Mouse (Mus musculus) brain, adult 2 months (tissue): ENCODE results near the gene Mgat5b.
"Not testable (repeated sequence)": the region's sequence is repeated elsewhere in the genome, so short reads cannot be mapped to it uniquely, and the experiment has no call there.

Source experiments
- DNase-seq: peaks from one replicate; pipeline ENCODE4 v3.0.0; 2011; ENCODE audit warnings: low read depth, low spot score

The Mgat5b gene

DNA sequence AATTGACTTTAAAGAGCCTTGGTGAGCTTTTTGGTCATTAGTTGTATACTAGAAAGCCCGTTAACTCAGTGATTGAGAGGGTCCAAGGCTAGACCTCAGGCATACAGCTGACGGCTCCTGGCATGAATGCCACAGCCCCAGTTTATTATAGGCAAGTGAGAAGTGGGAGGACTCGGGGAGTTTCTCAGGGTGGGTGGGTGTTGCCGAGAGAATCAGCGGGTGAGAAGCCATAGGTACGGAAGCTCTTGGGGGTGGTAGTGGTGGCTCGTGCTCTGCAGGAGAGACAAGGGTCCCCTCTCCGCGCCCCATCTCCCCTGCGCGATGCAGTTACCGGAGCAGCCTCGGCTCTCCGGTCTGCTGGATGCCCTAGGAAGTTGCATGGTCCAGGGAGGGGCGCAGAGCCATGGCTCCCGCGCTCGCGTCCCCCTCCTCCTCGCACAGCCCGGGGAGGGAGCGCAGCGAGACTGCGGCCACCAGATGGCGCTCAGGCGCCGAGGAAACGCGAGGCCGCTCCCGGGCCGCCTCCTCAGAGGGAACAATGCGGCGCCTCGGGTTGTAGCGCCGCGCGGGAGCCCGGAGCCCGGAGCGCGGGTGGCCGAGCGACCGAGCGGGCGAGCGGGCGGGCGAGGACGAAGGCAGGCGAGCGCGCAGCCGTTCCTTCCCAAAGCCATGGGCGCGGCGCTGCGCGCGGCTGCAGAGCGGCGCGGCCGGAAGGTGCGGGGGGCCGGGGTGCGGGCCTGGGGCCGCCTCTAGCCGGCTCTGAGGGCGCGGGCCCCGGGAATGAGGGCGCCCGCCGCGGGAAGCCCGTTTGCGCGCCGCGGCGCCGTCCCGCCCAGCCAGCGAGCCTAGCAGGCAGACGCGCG lies at the start of gene Mgat5b:
Gene Mgat5b, plus strand, starts transcription at position 541 of the 863 bp plus-strand sequence.
- DNase-seq = peak; percentile 87

DNA sequence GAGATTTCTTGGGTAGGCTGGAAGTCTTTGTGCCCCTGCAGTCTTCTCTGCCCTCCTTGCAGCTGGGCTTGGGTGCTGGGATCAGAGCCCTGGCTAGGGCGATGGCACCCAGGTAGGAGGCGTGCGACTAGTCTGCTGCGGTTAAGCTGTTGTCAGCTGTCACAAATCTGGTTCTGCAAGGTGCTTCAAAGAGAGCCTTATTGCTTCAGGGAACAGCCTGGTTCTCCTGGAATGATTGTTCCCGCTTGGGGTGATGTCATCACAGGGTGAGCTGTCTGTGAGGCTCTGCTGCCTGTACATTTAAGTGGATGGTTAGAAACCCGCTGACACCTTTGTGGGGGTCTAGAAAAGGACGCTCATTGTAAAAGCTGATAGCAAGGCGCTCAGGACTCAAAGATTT lies 49.4 kb upstream of the Mgat5b start:
- peak; percentile 58 for DNase-seq

DNA sequence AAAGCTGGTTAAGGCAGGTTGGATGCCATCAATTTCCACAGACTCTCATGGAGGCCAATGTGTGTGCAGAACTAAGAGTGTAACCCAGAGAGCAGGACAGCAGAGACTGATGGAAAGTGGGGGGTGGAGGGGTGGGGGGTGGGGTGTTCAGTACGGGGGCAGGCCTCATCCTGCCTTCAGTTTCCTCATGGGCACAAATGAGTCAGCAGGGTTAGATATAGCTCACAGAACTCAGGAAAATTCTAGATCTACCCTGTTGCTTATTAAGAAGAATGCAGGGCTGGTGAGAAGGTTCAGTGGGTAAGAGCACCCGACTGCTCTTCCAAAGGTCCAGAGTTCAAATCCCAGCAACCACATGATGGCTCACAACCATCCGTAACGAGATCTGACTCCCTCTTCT lies 49.0 kb upstream of the Mgat5b start:
- DNase-seq = peak; percentile 56

DNA sequence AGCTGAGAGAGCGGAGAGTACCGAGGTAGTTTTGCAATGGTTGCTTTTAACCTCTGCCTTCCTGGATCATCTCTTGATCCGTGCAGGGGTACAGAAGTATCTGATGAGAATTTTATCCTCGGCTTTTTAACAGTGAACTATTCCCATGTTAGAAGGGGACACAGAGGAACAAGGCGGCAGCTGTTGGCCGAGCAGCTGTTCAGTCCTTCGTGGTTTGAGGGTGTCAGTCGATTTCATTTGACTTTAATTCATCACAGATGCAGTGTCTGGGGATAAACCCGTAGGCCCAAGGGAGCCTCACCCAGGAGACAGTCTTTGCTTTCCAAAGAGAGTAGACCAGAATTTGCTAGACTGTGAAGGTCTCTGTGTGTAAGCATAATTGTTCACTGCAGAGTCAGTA lies 47.1 kb upstream of the Mgat5b start:
- no peak for DNase-seq

DNA sequence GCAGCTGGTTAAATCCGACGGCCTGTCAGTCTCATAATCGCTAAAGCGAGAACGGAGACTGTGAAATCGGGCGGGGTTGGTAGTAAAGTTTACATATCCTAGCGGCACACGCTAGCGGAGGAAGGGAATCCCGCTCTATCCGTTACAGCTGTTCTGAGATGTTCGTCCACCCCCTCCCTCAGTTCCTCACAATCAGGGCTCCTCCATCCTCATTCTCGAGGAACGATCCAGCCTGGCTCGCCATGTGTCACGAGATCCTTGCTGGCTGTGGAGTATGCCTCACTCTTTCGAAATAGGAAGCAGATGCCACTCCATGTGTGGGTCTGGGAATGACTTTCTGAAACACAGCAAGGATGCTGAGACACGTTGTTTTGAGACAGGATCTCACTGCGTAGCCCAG lies 44.7 kb upstream of the Mgat5b start:
- DNase-seq = peak; percentile 82

DNA sequence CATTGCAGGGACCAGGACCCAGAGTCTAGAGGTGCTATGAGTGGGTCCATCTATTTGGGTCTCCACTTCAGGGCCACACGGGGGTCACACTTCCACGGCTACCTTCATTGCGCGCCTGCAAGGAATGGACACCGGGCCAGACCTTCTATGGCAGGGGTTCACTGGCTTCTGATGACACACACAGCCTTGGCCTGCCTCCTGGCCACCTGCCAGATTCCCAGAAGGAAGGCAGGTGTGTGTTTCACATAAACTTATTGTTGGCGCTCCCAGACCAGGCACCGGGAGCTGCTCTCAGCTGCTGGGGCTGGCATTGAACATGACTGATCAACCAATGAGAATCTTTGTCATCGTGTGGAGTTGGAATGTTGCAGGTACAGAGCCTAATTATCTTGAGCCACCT lies 40.2 kb upstream of the Mgat5b start:
- no peak for DNase-seq

DNA sequence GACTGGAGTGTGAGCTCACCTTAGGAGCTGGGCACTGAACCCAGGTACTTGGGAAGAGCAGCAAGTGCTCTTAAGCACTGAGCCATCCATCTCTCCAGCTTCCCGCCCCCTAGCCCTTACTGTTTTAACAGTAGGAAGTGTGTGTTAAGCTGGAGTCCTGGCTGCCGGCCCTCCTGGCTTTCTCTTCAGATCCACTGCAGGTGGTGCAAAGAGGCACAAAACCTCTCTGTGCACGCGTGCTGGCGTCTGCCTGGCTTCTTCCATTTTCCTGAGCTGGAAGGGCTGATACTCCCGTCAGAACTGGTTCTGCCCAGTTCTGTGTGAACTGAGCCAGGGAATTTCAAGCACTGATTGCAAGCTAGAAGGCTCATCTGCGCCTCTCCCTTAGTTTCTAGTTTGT lies 37.8 kb upstream of the Mgat5b start:
- DNase-seq = peak; percentile 75

DNA sequence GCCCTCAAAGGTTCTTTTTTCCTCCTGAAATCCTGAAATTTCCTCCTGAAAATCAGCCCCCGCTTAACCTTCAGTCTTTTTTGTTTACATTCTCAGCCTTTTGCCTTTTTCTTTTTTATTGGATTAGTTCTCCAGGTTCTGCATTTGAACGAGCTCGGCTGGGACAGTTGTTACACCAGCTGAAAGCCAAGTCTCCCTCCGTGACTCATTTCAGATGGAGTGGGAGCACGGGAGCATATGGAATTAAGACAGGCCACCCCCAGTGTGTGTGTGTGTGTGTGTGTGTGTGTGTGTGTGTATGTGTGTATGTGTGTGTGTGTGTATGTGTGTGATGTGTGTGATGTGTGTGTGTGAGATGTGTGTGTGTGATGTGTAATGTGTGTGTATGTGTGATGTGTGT lies 37.2 kb upstream of the Mgat5b start:
- peak; percentile 77 for DNase-seq

DNA sequence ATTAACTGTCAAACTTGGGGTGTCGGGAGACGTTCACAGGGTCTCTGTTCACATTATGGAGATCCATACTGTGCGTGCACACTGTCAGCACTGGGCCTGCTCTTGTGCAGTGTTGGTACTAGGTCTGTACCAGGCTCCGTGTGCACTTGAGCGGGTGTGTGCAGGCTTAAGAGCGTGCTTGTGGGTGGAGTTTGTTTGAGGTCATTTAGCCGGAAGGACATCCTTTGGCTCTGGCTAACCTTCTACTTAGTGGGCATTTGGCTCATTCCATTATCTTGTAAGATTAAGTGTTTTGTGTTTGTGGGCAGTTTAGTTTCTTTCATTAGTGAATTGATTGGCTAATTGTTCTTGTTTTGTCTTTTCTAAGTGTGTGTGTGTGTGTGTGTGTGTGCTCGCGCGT lies 36.2 kb upstream of the Mgat5b start:
- DNase-seq = no peak

DNA sequence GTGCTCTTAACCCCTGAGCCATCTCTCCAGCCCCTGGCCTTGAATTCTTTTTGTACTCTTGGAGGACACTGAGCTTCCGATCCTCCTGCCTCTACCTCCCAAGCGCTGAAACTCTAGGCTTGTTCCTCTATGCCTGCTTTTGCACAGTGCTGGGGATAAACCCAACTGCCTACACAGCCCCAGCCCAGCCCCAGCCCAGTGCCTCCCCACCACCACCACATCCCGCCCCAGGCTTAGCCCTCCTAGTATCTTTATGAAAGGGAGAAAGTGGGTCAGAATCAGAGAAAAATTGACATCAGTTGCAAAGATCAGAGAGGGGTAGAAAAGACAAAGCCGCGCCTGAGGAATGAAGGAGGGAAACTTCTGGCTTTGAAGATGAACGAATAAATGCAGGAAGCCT lies 34.6 kb upstream of the Mgat5b start:
- no peak for DNase-seq

DNA sequence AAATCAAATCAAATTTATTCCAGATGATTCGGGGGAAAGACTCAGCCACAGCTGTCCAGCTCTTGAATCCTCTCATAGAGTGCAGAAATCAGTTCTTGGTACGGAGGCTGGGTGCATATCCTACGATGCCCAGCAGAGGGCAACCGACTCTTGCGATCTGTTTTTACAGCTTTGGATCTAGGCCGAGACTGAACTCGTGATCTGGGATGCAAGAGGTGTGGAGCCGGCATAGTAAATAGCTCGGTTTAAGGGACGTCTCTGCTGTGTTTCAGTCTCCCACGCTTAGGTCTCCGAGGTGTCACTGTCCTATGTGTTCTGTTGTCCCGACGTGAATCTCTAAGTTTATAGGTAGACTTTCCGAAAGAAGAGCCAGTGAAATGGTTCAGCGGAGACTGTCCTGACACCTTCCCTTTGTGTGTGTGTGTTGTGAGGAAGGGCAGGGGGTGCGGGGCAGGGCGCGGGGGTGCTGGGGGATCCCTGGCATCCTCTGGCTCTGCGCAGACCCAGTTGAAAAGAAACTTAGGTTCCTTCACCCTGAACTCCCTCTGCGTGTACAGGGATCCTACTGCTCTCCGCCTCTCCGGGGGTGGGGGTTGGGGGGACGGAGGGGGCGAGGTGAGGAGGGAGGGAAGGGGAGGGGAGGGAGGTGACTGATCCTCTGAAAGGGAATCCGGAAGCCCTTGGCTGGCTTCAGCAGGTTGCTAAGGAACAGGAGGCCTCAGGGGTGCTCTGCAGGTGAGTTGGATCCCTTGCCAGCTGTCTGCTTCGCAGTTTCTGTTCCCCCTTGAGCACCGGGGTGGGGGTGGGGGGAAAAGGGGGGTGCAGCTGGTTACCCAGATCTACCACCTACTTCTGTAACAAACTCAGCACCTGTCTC lies 33.1 kb upstream of the Mgat5b start:
- peak; percentile 94 for DNase-seq

DNA sequence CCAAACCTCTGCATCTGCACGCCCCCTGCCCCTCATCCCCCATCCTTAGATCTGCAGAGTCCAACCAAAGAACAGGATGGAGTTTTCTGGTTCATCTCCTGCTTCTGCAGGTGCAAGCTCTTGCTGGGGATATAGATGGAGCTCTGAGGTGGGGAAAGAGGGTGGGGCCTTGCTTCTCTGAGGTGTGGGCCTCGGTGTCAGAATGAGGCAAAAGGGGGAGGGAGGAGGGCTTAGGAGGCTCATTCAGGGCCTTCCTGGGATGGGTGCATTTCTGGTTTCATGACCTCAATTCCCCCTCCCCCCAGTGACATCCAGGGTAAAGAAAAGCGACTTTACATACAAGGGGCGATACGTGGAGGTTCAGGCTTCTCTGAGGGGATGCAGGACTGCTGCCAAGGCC lies 31.5 kb upstream of the Mgat5b start:
- no peak for DNase-seq

DNA sequence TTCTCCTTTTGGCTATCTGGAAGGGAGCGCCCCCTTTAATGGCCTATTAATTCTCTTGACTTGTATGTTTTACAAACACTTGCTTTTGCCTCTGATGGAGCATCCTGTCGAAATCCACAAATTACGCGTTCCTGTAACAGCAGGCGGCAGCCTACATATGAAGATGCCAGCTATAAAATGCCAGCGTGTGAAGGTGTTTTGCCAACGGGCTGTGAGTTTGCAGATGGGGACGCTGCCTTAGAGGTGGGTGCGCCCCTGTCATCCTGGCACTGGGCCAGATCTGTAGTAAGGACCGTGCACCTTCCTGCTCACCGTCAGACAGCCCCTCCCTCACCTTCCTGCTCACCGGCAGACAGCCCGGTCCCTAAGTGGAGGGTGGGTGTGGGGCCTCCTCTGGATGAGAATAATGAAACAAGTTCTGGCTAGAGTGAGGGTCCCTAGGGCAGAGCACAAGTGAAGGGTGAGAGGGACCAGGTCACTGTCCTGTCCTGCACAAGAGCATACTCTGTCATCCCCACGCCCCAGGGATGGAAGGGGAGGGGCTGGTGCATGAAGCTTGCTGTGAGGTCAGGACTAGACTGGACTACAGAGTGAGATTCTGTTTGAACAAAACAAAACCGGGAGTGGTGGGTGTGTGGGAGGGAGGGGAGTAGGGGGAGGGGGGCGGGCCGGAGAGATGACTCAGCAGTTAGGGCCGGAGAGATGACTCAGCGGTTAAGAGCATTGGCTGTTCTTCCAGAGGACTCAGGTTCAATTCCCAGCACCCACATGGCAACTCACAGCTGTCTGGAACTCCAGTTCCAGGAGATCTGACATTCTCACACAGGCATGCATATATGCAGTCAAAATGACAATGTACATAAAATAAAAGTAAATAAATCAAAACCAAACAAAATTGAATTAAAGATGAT lies 24.9 kb upstream of the Mgat5b start:
- peak; percentile 66 for DNase-seq

DNA sequence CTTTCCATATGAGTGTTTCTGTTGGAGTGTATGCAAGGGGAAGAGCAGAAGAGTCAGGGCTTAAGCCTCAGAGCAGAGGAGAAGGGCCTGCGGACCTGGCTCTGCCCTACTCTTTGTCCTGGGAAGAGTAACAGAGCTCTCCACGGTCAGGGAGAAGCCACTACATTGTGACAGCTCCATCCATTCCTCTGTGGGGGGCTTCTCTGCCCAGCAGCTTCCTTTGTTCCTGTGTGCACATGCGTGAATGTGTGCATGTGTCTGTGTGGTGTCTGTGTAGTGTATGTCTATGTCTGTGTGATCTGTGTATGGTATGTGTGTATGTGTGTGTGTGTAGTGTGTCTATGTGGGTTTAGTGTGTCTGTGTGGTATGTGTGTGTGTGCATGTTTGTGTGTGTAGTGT lies 23.3 kb upstream of the Mgat5b start:
- no peak for DNase-seq

DNA sequence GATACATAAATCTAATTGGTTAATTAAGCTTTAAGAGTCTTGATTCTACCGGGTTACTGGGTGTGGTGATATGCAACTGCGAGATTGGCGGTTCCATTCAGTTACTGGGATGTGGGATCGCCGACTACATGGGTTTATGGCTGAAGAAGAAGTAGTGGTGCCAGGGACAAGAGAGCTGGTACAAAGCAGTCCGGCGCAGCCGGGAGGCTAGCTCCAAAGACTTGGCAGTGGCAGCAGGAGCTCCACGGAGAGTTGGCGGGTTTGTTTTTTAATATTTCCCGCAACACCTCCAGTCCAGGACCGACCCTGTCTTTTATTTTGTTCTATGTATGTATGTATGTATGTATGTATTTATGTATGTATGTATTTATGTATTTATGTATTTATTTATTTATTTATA lies 19.4 kb upstream of the Mgat5b start:
- DNase-seq = no peak

DNA sequence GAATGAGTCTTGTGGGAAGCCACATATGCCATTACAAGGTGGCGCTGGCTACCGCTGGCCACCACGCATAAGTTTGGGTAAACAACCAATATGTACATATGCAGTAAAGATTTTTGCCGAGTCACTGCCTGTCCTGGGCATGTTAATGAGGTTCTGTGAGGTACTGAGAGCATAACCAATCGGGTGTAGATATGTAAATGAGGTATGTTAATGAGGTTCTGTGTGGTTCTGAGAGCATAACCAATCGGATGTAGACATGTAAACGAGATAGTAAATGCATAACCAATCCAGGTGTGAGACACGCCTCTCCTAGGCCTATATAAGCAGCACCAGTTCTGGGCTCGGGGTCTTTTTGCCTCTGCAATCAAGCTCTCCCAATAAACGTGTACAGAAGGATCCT lies 16.1 kb upstream of the Mgat5b start:
- DNase-seq = not testable (repeated sequence)

DNA sequence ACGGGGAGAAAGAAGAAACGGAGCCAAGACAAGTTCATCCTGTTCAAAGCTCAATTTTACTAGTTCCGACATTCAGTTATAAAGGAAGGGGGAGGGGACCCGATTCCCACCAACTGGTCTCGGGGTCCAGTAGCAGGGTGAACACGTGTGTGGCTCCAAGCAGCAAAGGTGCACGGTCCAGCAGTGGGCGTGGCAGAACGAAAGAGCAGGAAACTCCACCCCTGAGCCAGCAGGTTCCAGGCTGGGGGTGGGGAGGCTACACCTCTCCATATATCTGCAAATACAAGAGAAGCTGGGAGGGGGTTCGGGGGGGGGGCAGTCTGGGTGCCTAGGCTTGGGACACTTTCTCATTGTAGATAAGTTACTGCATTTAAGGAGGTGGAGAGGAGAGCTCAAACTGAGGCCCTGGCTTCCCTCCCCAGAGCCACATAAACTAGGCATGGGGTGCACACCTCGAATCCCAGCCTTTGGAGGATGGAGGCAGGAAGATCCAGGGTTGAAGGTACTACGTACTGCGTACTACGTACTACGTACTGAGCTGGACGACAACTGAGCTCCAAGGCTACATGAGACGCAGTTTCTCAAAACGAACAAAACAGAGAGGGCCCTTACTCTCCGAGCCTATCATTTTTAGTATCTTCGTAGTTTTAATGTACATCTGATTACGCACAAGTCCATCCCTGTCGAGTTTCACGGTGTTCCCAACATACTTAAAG lies 12.8 kb upstream of the Mgat5b start:
- peak; percentile 58 for DNase-seq

DNA sequence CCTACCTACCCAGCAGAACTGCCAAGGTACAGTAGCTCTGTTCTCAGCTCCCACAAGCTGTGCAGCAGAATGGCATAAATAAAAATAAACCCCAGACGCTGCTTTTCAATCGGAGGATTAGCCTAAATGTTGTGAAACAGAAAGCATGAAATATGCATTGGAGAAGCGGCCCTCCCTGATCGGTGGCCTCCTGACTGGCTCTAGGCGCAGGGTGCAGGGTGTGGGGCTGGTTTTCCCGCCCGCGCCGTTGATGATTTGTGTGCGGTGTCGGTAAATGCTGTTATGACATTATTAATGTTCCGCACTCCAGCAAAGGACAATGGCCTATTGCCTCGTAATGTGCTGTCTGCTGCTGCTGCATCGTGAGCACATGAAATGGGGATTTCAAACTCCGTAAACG lies 5.1 kb upstream of the Mgat5b start:
- DNase-seq = peak; percentile 64

DNA sequence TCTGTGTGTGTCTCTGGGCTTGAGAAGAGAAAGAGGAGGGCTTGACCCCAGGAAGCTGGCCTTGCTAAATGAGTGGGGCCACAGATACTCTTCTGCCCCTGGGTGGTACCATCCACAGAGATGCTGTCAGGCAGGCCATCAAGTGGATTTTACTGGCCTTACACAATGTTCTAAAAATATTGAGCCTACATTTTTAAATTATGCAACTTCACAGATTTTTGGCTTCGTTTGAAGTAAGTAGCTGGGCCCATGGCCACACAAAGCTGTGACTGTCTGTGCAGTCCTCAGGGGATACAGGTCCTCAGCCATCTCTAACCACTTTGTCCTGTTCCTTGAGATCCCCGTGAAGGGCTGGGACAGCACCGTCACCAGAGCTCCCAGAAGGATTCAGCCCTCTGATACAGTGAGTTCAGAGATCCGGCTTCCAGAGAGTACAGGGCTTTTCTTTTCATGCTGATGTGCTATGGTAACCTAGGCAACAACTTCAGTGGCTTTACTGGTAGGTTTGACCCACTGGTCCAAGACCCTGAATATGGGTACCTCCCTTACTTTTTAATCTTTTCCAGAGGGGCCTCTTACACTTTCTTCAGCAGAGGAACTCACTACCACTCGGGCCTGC lies 4.3 kb upstream of the Mgat5b start:
- peak; percentile 51 for DNase-seq

DNA sequence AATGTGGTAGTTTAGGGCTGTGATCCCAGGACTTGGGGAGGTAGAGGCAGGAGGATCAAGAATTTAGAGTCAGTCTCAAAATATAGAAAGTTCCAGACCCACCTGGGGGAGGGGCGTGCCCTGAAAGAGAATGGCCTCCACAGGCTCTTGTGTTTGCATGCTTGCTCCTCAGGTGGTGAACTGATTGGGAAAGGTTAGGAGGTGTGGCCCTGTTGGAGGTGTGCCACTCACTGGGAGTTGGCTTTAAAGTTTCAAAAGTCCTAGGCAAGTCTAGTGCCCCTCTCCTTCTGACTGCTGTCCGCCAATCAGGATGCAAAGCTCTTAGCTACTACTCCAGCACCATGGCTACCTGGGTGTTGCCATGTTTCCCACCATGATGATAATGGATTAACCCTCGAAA lies 3.4 kb upstream of the Mgat5b start:
- DNase-seq = no peak

DNA sequence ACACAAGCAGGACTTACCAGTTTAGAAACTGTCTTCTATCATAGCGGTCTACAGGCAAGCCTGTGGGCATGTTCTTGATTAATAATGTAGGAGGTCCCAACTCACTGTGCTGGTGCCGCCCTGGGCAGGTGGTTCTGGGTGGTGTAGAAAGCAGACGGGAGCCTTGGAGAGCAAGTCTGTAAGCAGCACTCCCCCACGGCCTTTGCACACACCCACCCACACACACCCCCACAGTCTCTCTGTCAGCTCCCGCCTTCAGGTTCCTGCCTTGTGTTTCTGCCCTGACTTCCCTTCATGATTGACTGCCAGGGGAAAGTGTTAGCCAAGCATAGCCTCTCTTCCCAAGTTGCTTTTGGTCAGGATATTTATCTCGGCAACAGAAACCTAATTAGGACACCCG lies 1.3 kb upstream of the Mgat5b start:
- peak; percentile 47 for DNase-seq
